Mouse (Mus musculus) heart, embryonic 14.5 days (tissue): ENCODE measurements around the gene Kcnn4. TPM values are rescaled to one million over a fixed set of nuclear protein-coding genes. Genes with fewer than 3 reads are reported as not detected.

Source experiments
- ATAC-seq: fragments of 200-750 bp; cut with Nextera tagmentation; 2 replicates; pipeline ENCODE4 v1.8.0; 2017; ENCODE audit warnings: low read depth, moderate TSS enrichment; ENCODE audit not compliant: insufficient number of reproducible peaks, insufficient read depth, low FRiP score
- H3K27ac ChIP-seq, 2 experiments: fragments of 200-500 bp in 1 of 2; fragments of 300-500 bp in 1 of 2; sonication (generic) in 1 of 2; replicated peaks in 1 of 2; 2 replicates each; pipeline ENCODE4 v1.5.1; 2012 to 2014; ENCODE audit warnings: low read depth in 2 of 2, low read length in 2 of 2, control low read depth in 1 of 2, mild to moderate bottlenecking in 1 of 2, mixed read lengths in 1 of 2; ENCODE audit not compliant: control insufficient read depth in 1 of 2, insufficient read depth in 1 of 2
- H3K27me3 ChIP-seq: fragments of 300-500 bp; sonication (generic); 2 replicates; pipeline ENCODE4 v1.6.1; 2014; ENCODE audit warnings: mild to moderate bottlenecking, low read length, control low read depth; ENCODE audit not compliant: control insufficient read depth, insufficient read depth
- H3K36me3 ChIP-seq: fragments of 300-500 bp; sonication (generic); 2 replicates; pipeline ENCODE4 v1.6.1; 2014; ENCODE audit warnings: mild to moderate bottlenecking, control low read depth, low read length, mixed read lengths; ENCODE audit not compliant: control insufficient read depth, insufficient read depth
- H3K4me1 ChIP-seq, 2 experiments: fragments of 200-500 bp in 1 of 2; fragments of 300-500 bp in 1 of 2; sonication (generic) in 1 of 2; 2 replicates each; pipeline ENCODE4 v1.6.1; 2012 to 2014; ENCODE audit warnings: low read length in 2 of 2, control low read depth in 1 of 2, mixed read lengths in 1 of 2; ENCODE audit not compliant: control insufficient read depth in 2 of 2, insufficient read depth in 2 of 2
- H3K4me2 ChIP-seq: fragments of 300-500 bp; sonication (generic); 2 replicates; pipeline ENCODE4 v1.6.1; 2014; ENCODE audit warnings: mild to moderate bottlenecking, low read length
- H3K4me3 ChIP-seq, 2 experiments: fragments of 200-500 bp in 1 of 2; fragments of 300-500 bp in 1 of 2; sonication (generic) in 1 of 2; 2 replicates each; pipeline ENCODE4 v1.5.1; 2012 to 2014; ENCODE audit warnings: low read length in 2 of 2, mild to moderate bottlenecking in 2 of 2, control low read depth in 1 of 2, low read depth in 1 of 2, moderate library complexity in 1 of 2; ENCODE audit not compliant: control insufficient read depth in 1 of 2, insufficient read depth in 1 of 2
- H3K9ac ChIP-seq: fragments of 300-500 bp; sonication (generic); 2 replicates; pipeline ENCODE4 v1.6.1; 2014; ENCODE audit warnings: mild to moderate bottlenecking, low read length
- H3K9me3 ChIP-seq: fragments of 300-500 bp; sonication (generic); 2 replicates; pipeline ENCODE4 v1.6.1; 2016; ENCODE audit warnings: low read length, control low read depth; ENCODE audit not compliant: control insufficient read depth
- WGBS: fragments of 180-500 bp; shearing (Covaris S2); extraction: QIAGEN DNeasy Blood & Tissue Kit; methylation state at CpG from one replicate; pipeline ENCODE4 v1.1.7; 2014; 5-methylcytosine and 5-hydroxymethylcytosine counted together
- polyA plus RNA-seq: library from polyadenylated mRNA; unstranded; fragments of >200 nt; fragmentation: Nextera tagmentation; extraction: Ambion mirVana; gene quantifications from 2 replicates; pipeline ENCODE4 v1.2.1, GENCODE M21; 2014

The Kcnn4 gene
- polyA plus RNA-seq, 1 experiment from 2014 or later, result 1.4 TPM

- H3K4me1 ChIP-seq, result peaks cover 5 to 10% of the 10 kb centered on the region in 2 experiments; a peak in 3 of 4 replicates
- ATAC-seq, result no peak
- no peak overlapping the region for H3K4me2 ChIP-seq
- no peaks in the 10 kb centered on the region for H3K9me3 ChIP-seq
- no peak overlapping the region for H3K4me3 ChIP-seq
- 52% methylated on average over 3 of the region's 3 CpGs for WGBS
- peaks cover 22% of the 10 kb centered on the region for H3K36me3 ChIP-seq
- no peak overlapping the region for H3K9ac ChIP-seq
- no peak overlapping the region for H3K27ac ChIP-seq
- no peaks in the 10 kb centered on the region for H3K27me3 ChIP-seq
These were observed 43.6 kb downstream of the Kcnn4 start for GRCm38 (mm10) chr7:24413630-24414029.

- H3K27me3 ChIP-seq, result no peaks in the 10 kb centered on the region
- H3K36me3 ChIP-seq, result peaks cover 15% of the 10 kb centered on the region
- WGBS, result 41% methylated on average over 7 of the region's 7 CpGs
- peak overlapping the region; percentile 38; the same call in 1 of the 2 replicates for H3K9ac ChIP-seq
- H3K9me3 ChIP-seq, result no peaks in the 10 kb centered on the region
- peak overlapping the region; percentile 61 to 73 for H3K27ac ChIP-seq
- ATAC-seq, result peak; percentile 57
- no peak overlapping the region for H3K4me2 ChIP-seq
- H3K4me3 ChIP-seq, result no peak overlapping the region
- H3K4me1 ChIP-seq, result peaks cover 12 to 15% of the 10 kb centered on the region in 2 experiments; a peak in 3 of 4 replicates
These were observed 45.2 kb downstream of the Kcnn4 start for GRCm38 (mm10) chr7:24415261-24415660.

GRCm38 (mm10) chr7:24419579-24419978 lies 49.5 kb downstream of the Kcnn4 start:
- WGBS, result 57% methylated on average over 8 of the region's 8 CpGs
- Histone ChIP-seq H3K4me3 (no peak overlapping the region), H3K4me2 (no peak overlapping the region), H3K4me1 (peaks cover 23 to 26% of the 10 kb centered on the region in 2 experiments), H3K27ac (no peak overlapping the region), H3K36me3 (peaks cover 37% of the 10 kb centered on the region), H3K27me3 (no peaks in the 10 kb centered on the region), H3K9me3 (no peaks in the 10 kb centered on the region), H3K9ac (no peak overlapping the region)
- ATAC-seq, result no peak

GRCm38 (mm10) chr7:24421648-24422047 lies 51.6 kb downstream of the Kcnn4 start:
- WGBS, result 62% methylated on average over 7 of the region's 7 CpGs
- Histone ChIP-seq H3K27ac (no peak overlapping the region), H3K4me2 (no peak overlapping the region), H3K4me1 (peaks cover 20 to 23% of the 10 kb centered on the region in 2 experiments), H3K9me3 (no peaks in the 10 kb centered on the region), H3K9ac (no peak overlapping the region), H3K36me3 (peaks cover 31% of the 10 kb centered on the region), H3K27me3 (no peaks in the 10 kb centered on the region), H3K4me3 (no peak overlapping the region)
- no peak for ATAC-seq

GRCm38 (mm10) chr7:24422251-24422650 lies 52.2 kb downstream of the Kcnn4 start:
- no peak overlapping the region for H3K9ac ChIP-seq
- 76% methylated on average over 8 of the region's 8 CpGs for WGBS
- ATAC-seq, result no peak

GRCm38 (mm10) chr7:24423107-24423763 lies 53.2 kb downstream of the Kcnn4 start:
- Histone ChIP-seq H3K36me3 (peaks cover 26% of the 10 kb centered on the region), H3K27ac (no peak overlapping the region), H3K9me3 (no peaks in the 10 kb centered on the region), H3K4me1 (peaks cover 20 to 23% of the 10 kb centered on the region in 2 experiments), H3K4me2 (no peak overlapping the region), H3K27me3 (no peaks in the 10 kb centered on the region), H3K9ac (no peak overlapping the region), H3K4me3 (no peak overlapping the region)
- ATAC-seq, result no peak
- WGBS, result 81% methylated on average over 15 of the region's 15 CpGs

More at GRCm38 (mm10) chr7:24422251-24422650, 52.2 kb downstream of the Kcnn4 start:
- H3K9me3 ChIP-seq, result no peaks in the 10 kb centered on the region
- H3K27ac ChIP-seq, result no peak overlapping the region
- H3K27me3 ChIP-seq, result no peaks in the 10 kb centered on the region
- H3K4me3 ChIP-seq, result no peak overlapping the region
- H3K4me1 ChIP-seq, result peaks cover 20 to 23% of the 10 kb centered on the region in 2 experiments
- peaks cover 26% of the 10 kb centered on the region for H3K36me3 ChIP-seq
- no peak overlapping the region for H3K4me2 ChIP-seq

- Histone ChIP-seq H3K4me2 (no peak overlapping the region), H3K4me3 (no peak overlapping the region), H3K27ac (0 out of 4 replicates have a peak overlapping the region, but pooled peaks of 1 of the 2 experiments have one; percentile 43), H3K9me3 (no peaks in the 10 kb centered on the region), H3K9ac (no peak overlapping the region), H3K27me3 (no peaks in the 10 kb centered on the region), H3K36me3 (peaks cover 26% of the 10 kb centered on the region), H3K4me1 (peaks cover 20 to 22% of the 10 kb centered on the region in 2 experiments)
- 53% methylated on average over 12 of the region's 12 CpGs for WGBS
- peak; percentile 66 for ATAC-seq
These were observed 54.1 kb downstream of the Kcnn4 start for GRCm38 (mm10) chr7:24423956-24424732.
